Mouse (Mus musculus): ENCODE data around the gene Gm3138.
"Not testable (repeated sequence)": the region's sequence is repeated elsewhere in the genome, so short reads cannot be mapped to it uniquely, and the experiment has no call there.

Gene Gm3138

GRCm38 (mm10) chr14:4249331-4249730 is at the start of gene Gm3138:
Gm3138 (plus strand) TSS chr14:4249631.
- not testable (repeated sequence) for DNase-seq (ENCODE audit: low spot score)

- not testable (repeated sequence) for DNase-seq (ENCODE audit: low spot score)
Measured at GRCm38 (mm10) chr14:4269238-4269950, 20.0 kb downstream of the Gm3138 start.

GRCm38 (mm10) chr14:4279828-4280227 is 30.4 kb downstream of the Gm3138 start:
- DNase-seq (ENCODE audit: low spot score), result peak; percentile 45
